Mouse (Mus musculus) heart, embryonic 14.5 days (tissue): ENCODE data around the gene Caml. TPM values are rescaled to one million over a fixed set of nuclear protein-coding genes. Genes with fewer than 3 reads are reported as not detected.

ENCODE experiments used
- ATAC-seq: fragments of 200-750 bp; cut with Nextera tagmentation; 2 replicates; pipeline ENCODE4 v1.8.0; 2017; ENCODE audit warnings: low read depth, moderate TSS enrichment; ENCODE audit not compliant: insufficient number of reproducible peaks, insufficient read depth, low FRiP score
- H3K27ac ChIP-seq, 2 experiments: fragments of 200-500 bp in 1 of 2; fragments of 300-500 bp in 1 of 2; sonication (generic) in 1 of 2; replicated peaks in 1 of 2; 2 replicates each; pipeline ENCODE4 v1.5.1; 2012 to 2014; ENCODE audit warnings: low read depth in 2 of 2, low read length in 2 of 2, control low read depth in 1 of 2, mild to moderate bottlenecking in 1 of 2, mixed read lengths in 1 of 2; ENCODE audit not compliant: control insufficient read depth in 1 of 2, insufficient read depth in 1 of 2
- H3K27me3 ChIP-seq: fragments of 300-500 bp; sonication (generic); 2 replicates; pipeline ENCODE4 v1.6.1; 2014; ENCODE audit warnings: mild to moderate bottlenecking, low read length, control low read depth; ENCODE audit not compliant: control insufficient read depth, insufficient read depth
- H3K36me3 ChIP-seq: fragments of 300-500 bp; sonication (generic); 2 replicates; pipeline ENCODE4 v1.6.1; 2014; ENCODE audit warnings: mild to moderate bottlenecking, control low read depth, low read length, mixed read lengths; ENCODE audit not compliant: control insufficient read depth, insufficient read depth
- H3K4me1 ChIP-seq, 2 experiments: fragments of 200-500 bp in 1 of 2; fragments of 300-500 bp in 1 of 2; sonication (generic) in 1 of 2; 2 replicates each; pipeline ENCODE4 v1.6.1; 2012 to 2014; ENCODE audit warnings: low read length in 2 of 2, control low read depth in 1 of 2, mixed read lengths in 1 of 2; ENCODE audit not compliant: control insufficient read depth in 2 of 2, insufficient read depth in 2 of 2
- H3K4me2 ChIP-seq: fragments of 300-500 bp; sonication (generic); 2 replicates; pipeline ENCODE4 v1.6.1; 2014; ENCODE audit warnings: mild to moderate bottlenecking, low read length
- H3K4me3 ChIP-seq, 2 experiments: fragments of 200-500 bp in 1 of 2; fragments of 300-500 bp in 1 of 2; sonication (generic) in 1 of 2; 2 replicates each; pipeline ENCODE4 v1.5.1; 2012 to 2014; ENCODE audit warnings: low read length in 2 of 2, mild to moderate bottlenecking in 2 of 2, control low read depth in 1 of 2, low read depth in 1 of 2, moderate library complexity in 1 of 2; ENCODE audit not compliant: control insufficient read depth in 1 of 2, insufficient read depth in 1 of 2
- H3K9ac ChIP-seq: fragments of 300-500 bp; sonication (generic); 2 replicates; pipeline ENCODE4 v1.6.1; 2014; ENCODE audit warnings: mild to moderate bottlenecking, low read length
- H3K9me3 ChIP-seq: fragments of 300-500 bp; sonication (generic); 2 replicates; pipeline ENCODE4 v1.6.1; 2016; ENCODE audit warnings: low read length, control low read depth; ENCODE audit not compliant: control insufficient read depth
- WGBS: fragments of 180-500 bp; shearing (Covaris S2); extraction: QIAGEN DNeasy Blood & Tissue Kit; methylation state at CpG from one replicate; pipeline ENCODE4 v1.1.7; 2014; 5-methylcytosine and 5-hydroxymethylcytosine counted together
- polyA plus RNA-seq: library from polyadenylated mRNA; unstranded; fragments of >200 nt; fragmentation: Nextera tagmentation; extraction: Ambion mirVana; gene quantifications from 2 replicates; pipeline ENCODE4 v1.2.1, GENCODE M21; 2014

The Caml gene
- polyA plus RNA-seq, 1 experiment from 2014 or later = 41.2 TPM

- no peak overlapping the region for H3K4me2 ChIP-seq
- H3K4me1 ChIP-seq = peaks cover 0 to 6% of the 10 kb centered on the region in 2 experiments; a peak in 2 of 4 replicates
- no peak overlapping the region for H3K4me3 ChIP-seq
- 96% methylated on average over 3 of the region's 3 CpGs for whole genome bisulfite sequencing
- ATAC-seq = no peak
- peaks cover 53% of the 10 kb centered on the region for H3K36me3 ChIP-seq
- H3K27me3 ChIP-seq = no peaks in the 10 kb centered on the region
- H3K9ac ChIP-seq = no peak overlapping the region
- no peaks in the 10 kb centered on the region for H3K9me3 ChIP-seq
- no peak overlapping the region for H3K27ac ChIP-seq
These were observed 18.2 kb upstream of the Caml start for GRCm38 (mm10) chr13:55604606-55605005.

DNA sequence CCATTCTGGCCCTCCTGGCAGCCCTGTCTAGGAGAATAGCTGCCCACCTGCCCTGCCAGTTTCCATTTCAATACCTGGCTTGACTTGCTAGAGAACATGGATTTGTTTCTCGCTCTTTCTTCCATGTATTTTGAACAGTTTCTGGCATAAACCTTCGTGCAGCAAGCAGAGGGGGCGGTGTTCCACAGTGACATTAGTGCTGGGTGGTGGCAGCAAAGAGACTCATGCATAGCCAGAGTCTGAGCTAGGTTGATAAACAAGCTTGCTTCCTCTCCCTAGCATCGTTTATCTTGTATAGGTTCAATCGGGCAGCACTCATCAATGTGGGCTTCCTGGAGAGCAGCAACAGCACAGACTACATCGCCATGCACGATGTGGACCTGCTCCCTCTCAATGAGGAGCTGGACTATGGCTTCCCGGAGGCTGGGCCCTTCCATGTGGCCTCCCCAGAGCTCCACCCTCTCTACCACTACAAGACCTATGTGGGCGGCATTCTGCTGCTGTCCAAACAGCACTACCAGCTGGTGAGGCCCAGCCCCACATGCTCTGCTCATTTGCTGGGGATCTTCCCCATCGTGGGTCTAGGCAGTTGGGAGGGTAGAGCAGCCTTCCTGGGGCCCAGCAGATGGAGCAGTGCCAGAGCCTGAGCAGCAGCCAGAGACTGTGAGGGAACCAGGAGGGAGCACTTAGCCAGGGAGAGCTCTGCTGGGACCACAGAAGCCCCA lies 15.7 kb upstream of the Caml start:
- Histone ChIP-seq H3K4me1 (no peaks in the 10 kb centered on the region), H3K4me2 (no peak overlapping the region), H3K4me3 (no peak overlapping the region), H3K27ac (no peak overlapping the region), H3K27me3 (no peaks in the 10 kb centered on the region), H3K9me3 (no peaks in the 10 kb centered on the region), H3K36me3 (peaks cover 60% of the 10 kb centered on the region), H3K9ac (no peak overlapping the region)
- ATAC-seq = no peak; the same call in 1 of the 2 replicates
- 76% methylated on average over 10 of the region's 10 CpGs for WGBS

GRCm38 (mm10) chr13:55607624-55608006 lies 15.2 kb upstream of the Caml start:
- Histone ChIP-seq H3K27ac (no peak overlapping the region), H3K27me3 (no peaks in the 10 kb centered on the region), H3K4me3 (no peak overlapping the region), H3K9me3 (no peaks in the 10 kb centered on the region), H3K9ac (no peak overlapping the region), H3K4me1 (no peaks in the 10 kb centered on the region), H3K4me2 (no peak overlapping the region), H3K36me3 (peaks cover 55% of the 10 kb centered on the region)
- ATAC-seq = no peak
- WGBS = 96% methylated on average over 2 of the region's 2 CpGs

GRCm38 (mm10) chr13:55611996-55612395 lies 10.8 kb upstream of the Caml start:
- 84% methylated on average over 7 of the region's 7 CpGs for whole genome bisulfite sequencing
- H3K27me3 ChIP-seq = no peaks in the 10 kb centered on the region
- no peak for ATAC-seq

DNA sequence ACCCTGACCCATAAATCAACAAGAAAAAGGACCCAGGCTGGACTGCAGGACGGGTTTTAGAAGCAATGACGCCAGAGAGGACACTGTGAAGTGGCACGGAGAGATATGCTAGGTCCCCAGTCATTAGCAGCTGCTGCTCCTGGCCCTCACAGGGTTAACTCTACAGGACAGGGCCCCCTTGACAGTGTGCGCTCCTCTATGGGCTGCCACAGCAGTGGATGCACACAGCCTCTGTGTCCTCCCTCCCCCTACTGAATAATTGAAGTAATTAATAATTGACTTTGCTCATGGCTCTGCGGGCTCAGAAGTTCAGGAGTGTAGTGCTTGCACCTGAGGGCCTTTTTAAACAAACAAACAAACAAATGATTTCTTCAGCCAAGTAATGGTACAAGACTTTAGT lies 9.3 kb upstream of the Caml start:
- 37% methylated on average over 5 of the region's 5 CpGs for WGBS
- H3K4me1 ChIP-seq = no peaks in the 10 kb centered on the region
- no peak overlapping the region for H3K4me2 ChIP-seq
- no peak overlapping the region for H3K4me3 ChIP-seq
- no peak overlapping the region for H3K9ac ChIP-seq
- H3K36me3 ChIP-seq = peaks cover 19% of the 10 kb centered on the region
- ATAC-seq = no peak
- H3K27me3 ChIP-seq = no peaks in the 10 kb centered on the region
- H3K27ac ChIP-seq = no peak overlapping the region
- H3K9me3 ChIP-seq = no peaks in the 10 kb centered on the region

More at GRCm38 (mm10) chr13:55611996-55612395, 10.8 kb upstream of the Caml start:
- Histone ChIP-seq H3K9me3 (no peaks in the 10 kb centered on the region), H3K4me3 (no peak overlapping the region), H3K36me3 (peaks cover 33% of the 10 kb centered on the region), H3K4me1 (no peaks in the 10 kb centered on the region), H3K27ac (no peak overlapping the region), H3K9ac (no peak overlapping the region), H3K4me2 (no peak overlapping the region)

GRCm38 (mm10) chr13:55619328-55619727 lies 3.5 kb upstream of the Caml start:
- WGBS = 78% methylated on average over 4 of the region's 4 CpGs
- Histone ChIP-seq H3K4me2 (no peak overlapping the region), H3K27me3 (no peaks in the 10 kb centered on the region), H3K27ac (no peak overlapping the region), H3K9me3 (no peaks in the 10 kb centered on the region), H3K36me3 (no peaks in the 10 kb centered on the region), H3K9ac (no peak overlapping the region), H3K4me3 (no peak overlapping the region), H3K4me1 (peaks cover 3 to 9% of the 10 kb centered on the region in 2 experiments; a peak in 3 of 4 replicates)
- no peak for ATAC-seq

GRCm38 (mm10) chr13:55620275-55620674 lies 2.5 kb upstream of the Caml start:
- peaks cover 3 to 13% of the 10 kb centered on the region in 2 experiments; a peak in 3 of 4 replicates for H3K4me1 ChIP-seq
- no peak overlapping the region for H3K27ac ChIP-seq
- no peak overlapping the region for H3K4me3 ChIP-seq
- H3K36me3 ChIP-seq = peaks cover 7% of the 10 kb centered on the region
- H3K4me2 ChIP-seq = no peak overlapping the region
- 78% methylated on average over 2 of the region's 2 CpGs for WGBS
- H3K27me3 ChIP-seq = no peaks in the 10 kb centered on the region
- no peak overlapping the region for H3K9ac ChIP-seq
- H3K9me3 ChIP-seq = no peaks in the 10 kb centered on the region
- no peak for ATAC-seq
